Mouse (Mus musculus): ENCODE data around the gene Gpi1. TPM values are rescaled to one million over a fixed set of nuclear protein-coding genes. Genes with fewer than 3 reads are reported as not detected.

The Gpi1 gene
- polyA plus RNA-seq, 1 experiment: 396 TPM

- Histone ChIP-seq H3ac (ENCODE audit: control insufficient read depth, insufficient read length, low read depth) (peak overlapping the region; percentile 20), H3K79me2 (ENCODE audit: control insufficient read depth, insufficient read depth) (peaks cover 50% of the 10 kb centered on the region), H3K27me3 (ENCODE audit: control insufficient read depth, insufficient read depth, insufficient read length) (no peaks in the 10 kb centered on the region), H3K36me3 (ENCODE audit: control insufficient read depth, insufficient read depth) (peaks cover 24% of the 10 kb centered on the region), H3K4me3 (ENCODE audit: insufficient read depth, poor library complexity, severe bottlenecking) (no peak overlapping the region), H3K79me3 (ENCODE audit: low read depth) (peaks cover 11% of the 10 kb centered on the region)
- TF ChIP-seq CTCF (IDR thresholded peaks at IDR 0.05; ENCODE audit: control insufficient read depth, insufficient read depth, insufficient read length): peak; percentile 47
- TF ChIP-seq CEBPB (IDR thresholded peaks at IDR 0.05; ENCODE audit: low read depth): no peak
Observed at GRCm38 (mm10) chr7:34265876-34266346, 35.8 kb upstream of the Gpi1 start.

GRCm38 (mm10) chr7:34263437-34263836, 33.3 kb upstream of the Gpi1 start:
- Histone ChIP-seq H3K36me3 (ENCODE audit: control insufficient read depth, insufficient read depth) (peaks cover 37% of the 10 kb centered on the region), H3K4me3 (ENCODE audit: insufficient read depth, poor library complexity, severe bottlenecking) (no peak overlapping the region), H3K79me3 (ENCODE audit: low read depth) (peaks cover 9% of the 10 kb centered on the region), H3K27me3 (ENCODE audit: control insufficient read depth, insufficient read depth, insufficient read length) (no peaks in the 10 kb centered on the region), H3ac (ENCODE audit: control insufficient read depth, insufficient read length, low read depth) (no peak overlapping the region), H3K79me2 (ENCODE audit: control insufficient read depth, insufficient read depth) (peaks cover 39% of the 10 kb centered on the region)
- no peak for TF ChIP-seq FOSL1 (IDR thresholded peaks at IDR 0.05; ENCODE audit: insufficient read depth, low read length, poor library complexity, severe bottlenecking)
- TF ChIP-seq CEBPB (IDR thresholded peaks at IDR 0.05; ENCODE audit: low read depth): no peak
- no peak for TF ChIP-seq MYOD1 (IDR thresholded peaks at IDR 0.05; ENCODE audit: control insufficient read depth, insufficient read length, low read depth)
- no peak for TF ChIP-seq USF1 (IDR thresholded peaks at IDR 0.05; ENCODE audit: low read depth)
- TF ChIP-seq CTCF (IDR thresholded peaks at IDR 0.05; ENCODE audit: control insufficient read depth, insufficient read depth, insufficient read length): no peak
- no peak for TF ChIP-seq MYOG (IDR thresholded peaks at IDR 0.05; ENCODE audit: control insufficient read depth, extremely low read depth, insufficient read length)
- TF ChIP-seq MAX (IDR thresholded peaks at IDR 0.05): no peak

- H3K79me2 ChIP-seq (ENCODE audit: control insufficient read depth, insufficient read depth): no peaks in the 10 kb centered on the region
- H3ac ChIP-seq (ENCODE audit: control insufficient read depth, insufficient read length, low read depth): no peak overlapping the region
- H3K4me3 ChIP-seq (ENCODE audit: insufficient read depth, poor library complexity, severe bottlenecking): no peak overlapping the region
- TF ChIP-seq MAX (IDR thresholded peaks at IDR 0.05) (no peak), USF1 (IDR thresholded peaks at IDR 0.05; ENCODE audit: low read depth) (no peak), CEBPB (IDR thresholded peaks at IDR 0.05; ENCODE audit: low read depth) (no peak), FOSL1 (IDR thresholded peaks at IDR 0.05; ENCODE audit: insufficient read depth, low read length, poor library complexity, severe bottlenecking) (no peak), MYOG (IDR thresholded peaks at IDR 0.05; ENCODE audit: control insufficient read depth, extremely low read depth, insufficient read length) (no peak), MYOD1 (IDR thresholded peaks at IDR 0.05; ENCODE audit: control insufficient read depth, insufficient read length, low read depth) (no peak), CTCF (IDR thresholded peaks at IDR 0.05; ENCODE audit: control insufficient read depth, insufficient read depth, insufficient read length) (no peak)
- peaks cover 79% of the 10 kb centered on the region for H3K36me3 ChIP-seq (ENCODE audit: control insufficient read depth, insufficient read depth)
- no peaks in the 10 kb centered on the region for H3K79me3 ChIP-seq (ENCODE audit: low read depth)
- H3K27me3 ChIP-seq (ENCODE audit: control insufficient read depth, insufficient read depth, insufficient read length): no peaks in the 10 kb centered on the region
Observed at GRCm38 (mm10) chr7:34258407-34258806, 28.3 kb upstream of the Gpi1 start.

GRCm38 (mm10) chr7:34257279-34257678, 27.1 kb upstream of the Gpi1 start:
- no peak for TF ChIP-seq USF1 (IDR thresholded peaks at IDR 0.05; ENCODE audit: low read depth)
- no peak for TF ChIP-seq CEBPB (IDR thresholded peaks at IDR 0.05; ENCODE audit: low read depth)
- TF ChIP-seq MYOD1 (IDR thresholded peaks at IDR 0.05; ENCODE audit: control insufficient read depth, insufficient read length, low read depth): no peak
- TF ChIP-seq MYOG (IDR thresholded peaks at IDR 0.05; ENCODE audit: control insufficient read depth, extremely low read depth, insufficient read length): no peak
- no peak for TF ChIP-seq FOSL1 (IDR thresholded peaks at IDR 0.05; ENCODE audit: insufficient read depth, low read length, poor library complexity, severe bottlenecking)
- no peak for TF ChIP-seq CTCF (IDR thresholded peaks at IDR 0.05; ENCODE audit: control insufficient read depth, insufficient read depth, insufficient read length)
- Histone ChIP-seq H3K27me3 (ENCODE audit: control insufficient read depth, insufficient read depth, insufficient read length) (no peaks in the 10 kb centered on the region), H3K4me3 (ENCODE audit: insufficient read depth, poor library complexity, severe bottlenecking) (no peak overlapping the region), H3ac (ENCODE audit: control insufficient read depth, insufficient read length, low read depth) (no peak overlapping the region), H3K79me3 (ENCODE audit: low read depth) (no peaks in the 10 kb centered on the region), H3K36me3 (ENCODE audit: control insufficient read depth, insufficient read depth) (peaks cover 79% of the 10 kb centered on the region), H3K79me2 (ENCODE audit: control insufficient read depth, insufficient read depth) (no peaks in the 10 kb centered on the region)

GRCm38 (mm10) chr7:34255916-34256315, 25.8 kb upstream of the Gpi1 start:
- no peak overlapping the region for H3K4me3 ChIP-seq (ENCODE audit: insufficient read depth, poor library complexity, severe bottlenecking)
- TF ChIP-seq MYOG (IDR thresholded peaks at IDR 0.05; ENCODE audit: control insufficient read depth, extremely low read depth, insufficient read length): no peak
- no peak for TF ChIP-seq USF1 (IDR thresholded peaks at IDR 0.05; ENCODE audit: low read depth)
- TF ChIP-seq MYOD1 (IDR thresholded peaks at IDR 0.05; ENCODE audit: control insufficient read depth, insufficient read length, low read depth): no peak
- no peak for TF ChIP-seq CTCF (IDR thresholded peaks at IDR 0.05; ENCODE audit: control insufficient read depth, insufficient read depth, insufficient read length)
- no peak for TF ChIP-seq MAX (IDR thresholded peaks at IDR 0.05)
- TF ChIP-seq CEBPB (IDR thresholded peaks at IDR 0.05; ENCODE audit: low read depth): no peak
- TF ChIP-seq FOSL1 (IDR thresholded peaks at IDR 0.05; ENCODE audit: insufficient read depth, low read length, poor library complexity, severe bottlenecking): no peak
- H3K27me3 ChIP-seq (ENCODE audit: control insufficient read depth, insufficient read depth, insufficient read length): no peaks in the 10 kb centered on the region
- peaks cover 75% of the 10 kb centered on the region for H3K36me3 ChIP-seq (ENCODE audit: control insufficient read depth, insufficient read depth)
- no peaks in the 10 kb centered on the region for H3K79me2 ChIP-seq (ENCODE audit: control insufficient read depth, insufficient read depth)
- H3ac ChIP-seq (ENCODE audit: control insufficient read depth, insufficient read length, low read depth): no peak overlapping the region
- H3K79me3 ChIP-seq (ENCODE audit: low read depth): peaks cover 2% of the 10 kb centered on the region

GRCm38 (mm10) chr7:34255137-34255536, 25.0 kb upstream of the Gpi1 start:
- Histone ChIP-seq H3K79me2 (ENCODE audit: control insufficient read depth, insufficient read depth) (no peaks in the 10 kb centered on the region), H3K27me3 (ENCODE audit: control insufficient read depth, insufficient read depth, insufficient read length) (no peaks in the 10 kb centered on the region), H3K79me3 (ENCODE audit: low read depth) (peaks cover 3% of the 10 kb centered on the region), H3K36me3 (ENCODE audit: control insufficient read depth, insufficient read depth) (peaks cover 78% of the 10 kb centered on the region), H3ac (ENCODE audit: control insufficient read depth, insufficient read length, low read depth) (no peak overlapping the region), H3K4me3 (ENCODE audit: insufficient read depth, poor library complexity, severe bottlenecking) (no peak overlapping the region)
- no peak for TF ChIP-seq MYOG (IDR thresholded peaks at IDR 0.05; ENCODE audit: control insufficient read depth, extremely low read depth, insufficient read length)
- no peak for TF ChIP-seq CTCF (IDR thresholded peaks at IDR 0.05; ENCODE audit: control insufficient read depth, insufficient read depth, insufficient read length)
- no peak for TF ChIP-seq MAX (IDR thresholded peaks at IDR 0.05)
- TF ChIP-seq CEBPB (IDR thresholded peaks at IDR 0.05; ENCODE audit: low read depth): no peak
- TF ChIP-seq MYOD1 (IDR thresholded peaks at IDR 0.05; ENCODE audit: control insufficient read depth, insufficient read length, low read depth): no peak
